Mouse (Mus musculus) liver, embryonic 13.5 days (tissue): ENCODE measurements around the gene Naa35. TPM values are rescaled to one million over a fixed set of nuclear protein-coding genes. Genes with fewer than 3 reads are reported as not detected.

Experiments
- ATAC-seq: fragments of 200-750 bp; cut with Nextera tagmentation; 2 replicates; pipeline ENCODE4 v1.8.0; 2017; ENCODE audit warnings: low read depth, mild to moderate bottlenecking, moderate number of reproducible peaks, moderate library complexity
- DNase-seq: peaks from one replicate; pipeline ENCODE4 v3.0.0; 2022
- H3K27ac ChIP-seq: fragments of 300-500 bp; sonication (generic); 2 replicates; pipeline ENCODE4 v1.5.1; 2015; ENCODE audit warnings: moderate library complexity, mild to moderate bottlenecking, inconsistent platforms
- H3K27me3 ChIP-seq: fragments of 300-500 bp; sonication (generic); 2 replicates; pipeline ENCODE4 v1.6.1; 2015; ENCODE audit warnings: mild to moderate bottlenecking, inconsistent platforms
- H3K36me3 ChIP-seq: fragments of 300-500 bp; sonication (generic); 2 replicates; pipeline ENCODE4 v1.6.1; 2015; ENCODE audit warnings: mild to moderate bottlenecking, inconsistent platforms
- H3K4me1 ChIP-seq: fragments of 300-500 bp; sonication (generic); replicated peaks from 2 replicates; pipeline ENCODE4 v1.6.1; 2015; ENCODE audit warnings: inconsistent platforms
- H3K4me2 ChIP-seq: fragments of 300-500 bp; sonication (generic); 2 replicates; pipeline ENCODE4 v1.6.1; 2015; ENCODE audit warnings: inconsistent platforms, mild to moderate bottlenecking, moderate library complexity
- H3K4me3 ChIP-seq: fragments of 300-500 bp; sonication (generic); replicated peaks from 2 replicates; pipeline ENCODE4 v1.5.1; 2015; ENCODE audit warnings: mild to moderate bottlenecking, inconsistent platforms
- H3K9ac ChIP-seq: fragments of 300-500 bp; sonication (generic); 2 replicates; pipeline ENCODE4 v1.6.1; 2015; ENCODE audit warnings: mild to moderate bottlenecking, inconsistent platforms
- H3K9me3 ChIP-seq: fragments of 300-500 bp; sonication (generic); replicated peaks from 2 replicates; pipeline ENCODE4 v1.6.1; 2016; ENCODE audit warnings: inconsistent platforms
- WGBS: fragments of 180-500 bp; shearing (Covaris S2); methylation state at CpG from one replicate; pipeline ENCODE4 v1.1.7; 2015; ENCODE audit not compliant: insufficient replicate concordance; 5-methylcytosine and 5-hydroxymethylcytosine counted together
- polyA plus RNA-seq: library from polyadenylated mRNA; unstranded; fragments of >200 nt; fragmentation: Nextera tagmentation; extraction: Ambion mirVana; gene quantifications from 2 replicates; pipeline ENCODE4 v1.2.1, GENCODE M21; 2015

Naa35 gene
- polyA plus RNA-seq, 1 experiment from 2014 or later, result 35.8 TPM

- peaks cover 5% of the 10 kb centered on the region; the same call in 1 of the 2 replicates for H3K27me3 ChIP-seq
- ATAC-seq (no peak), DNase-seq (no peak)
- H3K36me3 ChIP-seq, result no peaks in the 10 kb centered on the region
- H3K4me3 ChIP-seq, result peak overlapping the region; percentile 78; the same call in 1 of the 2 replicates
- H3K9me3 ChIP-seq, result no peaks in the 10 kb centered on the region
- no peak overlapping the region for H3K9ac ChIP-seq
- peaks cover 47% of the 10 kb centered on the region for H3K4me1 ChIP-seq
- H3K27ac ChIP-seq, result no peak overlapping the region
- WGBS, result 72% methylated on average over 17 of the region's 17 CpGs
- H3K4me2 ChIP-seq, result peak overlapping the region; percentile 98
These were observed 30.1 kb upstream of the Naa35 start for GRCm38 (mm10) chr13:59554772-59555505.

GRCm38 (mm10) chr13:59555613-59556192, 29.4 kb upstream of the Naa35 start:
- no peaks in the 10 kb centered on the region for H3K9me3 ChIP-seq
- H3K27me3 ChIP-seq, result peaks cover 5% of the 10 kb centered on the region; the same call in 1 of the 2 replicates
- no peaks in the 10 kb centered on the region for H3K36me3 ChIP-seq
- H3K4me1 ChIP-seq, result peaks cover 39% of the 10 kb centered on the region
- WGBS, result 78% methylated on average over 8 of the region's 8 CpGs
- H3K27ac ChIP-seq, result no peak overlapping the region
- H3K4me2 ChIP-seq, result peak overlapping the region; percentile 98
- no peak for DNase-seq
- ATAC-seq, result no peak
- H3K9ac ChIP-seq, result peak overlapping the region; percentile 85
- H3K4me3 ChIP-seq, result peak overlapping the region; percentile 78

GRCm38 (mm10) chr13:59556670-59557069, 28.4 kb upstream of the Naa35 start:
- Histone ChIP-seq H3K27me3 (peaks cover 5% of the 10 kb centered on the region; the same call in 1 of the 2 replicates), H3K4me2 (peak overlapping the region; percentile 98), H3K9ac (peak overlapping the region; percentile 85), H3K4me3 (peak overlapping the region; percentile 78), H3K9me3 (no peaks in the 10 kb centered on the region), H3K4me1 (peaks cover 30% of the 10 kb centered on the region), H3K36me3 (no peaks in the 10 kb centered on the region), H3K27ac (peak overlapping the region; percentile 85)
- ATAC-seq, result peak; percentile 86
- peak; percentile 69 for DNase-seq
- under 1% methylated on average over 41 of the region's 45 CpGs for WGBS

GRCm38 (mm10) chr13:59557185-59557985, 27.7 kb upstream of the Naa35 start:
- 1% methylated on average over 28 of the region's 73 CpGs for WGBS

GRCm38 (mm10) chr13:59558776-59559175, 26.3 kb upstream of the Naa35 start:
- Histone ChIP-seq H3K9me3 (no peaks in the 10 kb centered on the region), H3K27me3 (peaks cover 12% of the 10 kb centered on the region), H3K4me3 (no peak overlapping the region), H3K27ac (no peak overlapping the region), H3K4me1 (peaks cover 28% of the 10 kb centered on the region), H3K9ac (no peak overlapping the region), H3K36me3 (no peaks in the 10 kb centered on the region), H3K4me2 (no peak overlapping the region)
- 82% methylated on average over 5 of the region's 5 CpGs for WGBS
- ATAC-seq (no peak), DNase-seq (no peak)

More at GRCm38 (mm10) chr13:59557185-59557985, 27.7 kb upstream of the Naa35 start:
- Histone ChIP-seq H3K9ac (peak overlapping the region; percentile 85), H3K9me3 (no peaks in the 10 kb centered on the region), H3K27me3 (peaks cover 6% of the 10 kb centered on the region), H3K27ac (peak overlapping the region; percentile 85), H3K4me2 (peak overlapping the region; percentile 98), H3K4me1 (peaks cover 28% of the 10 kb centered on the region), H3K4me3 (peak overlapping the region; percentile 78), H3K36me3 (no peaks in the 10 kb centered on the region)
- ATAC-seq (peak; percentile 90), DNase-seq (peak; percentile 76)

- Histone ChIP-seq H3K4me2 (no peak overlapping the region), H3K9ac (no peak overlapping the region), H3K27ac (no peak overlapping the region), H3K4me1 (peaks cover 6% of the 10 kb centered on the region), H3K4me3 (no peak overlapping the region), H3K36me3 (no peaks in the 10 kb centered on the region), H3K27me3 (peaks cover 26% of the 10 kb centered on the region), H3K9me3 (no peaks in the 10 kb centered on the region)
- no peak for ATAC-seq
- 55% methylated on average over 2 of the region's 2 CpGs for WGBS
- DNase-seq, result no peak
These were observed 22.6 kb upstream of the Naa35 start for GRCm38 (mm10) chr13:59562471-59562870.

GRCm38 (mm10) chr13:59564505-59564904, 20.6 kb upstream of the Naa35 start:
- Histone ChIP-seq H3K9me3 (no peaks in the 10 kb centered on the region), H3K27me3 (peaks cover 21% of the 10 kb centered on the region; the same call in 1 of the 2 replicates), H3K4me3 (no peak overlapping the region), H3K36me3 (no peaks in the 10 kb centered on the region), H3K4me1 (no peaks in the 10 kb centered on the region), H3K4me2 (no peak overlapping the region), H3K27ac (no peak overlapping the region), H3K9ac (no peak overlapping the region)
- ATAC-seq (no peak), DNase-seq (no peak)
- 72% methylated on average over 4 of the region's 4 CpGs for WGBS

GRCm38 (mm10) chr13:59564923-59565322, 20.1 kb upstream of the Naa35 start:
- 66% methylated on average over 10 of the region's 10 CpGs for WGBS
- no peak overlapping the region for H3K4me2 ChIP-seq
- H3K9ac ChIP-seq, result no peak overlapping the region

GRCm38 (mm10) chr13:59565945-59566520, 19.0 kb upstream of the Naa35 start:
- no peak overlapping the region for H3K4me2 ChIP-seq
- no peaks in the 10 kb centered on the region for H3K36me3 ChIP-seq
- 49% methylated on average over 9 of the region's 9 CpGs for WGBS
- no peak overlapping the region for H3K4me3 ChIP-seq
- DNase-seq (no peak), ATAC-seq (no peak)
- H3K27ac ChIP-seq, result no peak overlapping the region
- no peak overlapping the region for H3K9ac ChIP-seq
- peaks cover 21% of the 10 kb centered on the region; the same call in 1 of the 2 replicates for H3K27me3 ChIP-seq
- H3K4me1 ChIP-seq, result no peaks in the 10 kb centered on the region
- H3K9me3 ChIP-seq, result no peaks in the 10 kb centered on the region

More at GRCm38 (mm10) chr13:59564923-59565322, 20.1 kb upstream of the Naa35 start:
- H3K4me1 ChIP-seq, result no peaks in the 10 kb centered on the region
- H3K9me3 ChIP-seq, result no peaks in the 10 kb centered on the region
- no peak for ATAC-seq
- H3K27me3 ChIP-seq, result peaks cover 21% of the 10 kb centered on the region; the same call in 1 of the 2 replicates
- H3K4me3 ChIP-seq, result no peak overlapping the region
- no peaks in the 10 kb centered on the region for H3K36me3 ChIP-seq
- DNase-seq, result no peak
- H3K27ac ChIP-seq, result no peak overlapping the region

GRCm38 (mm10) chr13:59571107-59571506, 14.0 kb upstream of the Naa35 start:
- H3K9me3 ChIP-seq, result no peaks in the 10 kb centered on the region
- no peak overlapping the region for H3K9ac ChIP-seq
- no peak for ATAC-seq
- no peaks in the 10 kb centered on the region for H3K36me3 ChIP-seq
- H3K27me3 ChIP-seq, result 0 out of 2 replicates have a peak, but pooled peaks cover 7% of the 10 kb centered on the region
- no peak overlapping the region for H3K4me2 ChIP-seq
- no peaks in the 10 kb centered on the region for H3K4me1 ChIP-seq
- H3K27ac ChIP-seq, result no peak overlapping the region
- no peak for DNase-seq
- H3K4me3 ChIP-seq, result no peak overlapping the region
- 72% methylated on average over 6 of the region's 6 CpGs for WGBS

- Histone ChIP-seq H3K4me3 (no peak overlapping the region), H3K4me1 (no peaks in the 10 kb centered on the region), H3K27me3 (0 out of 2 replicates have a peak, but pooled peaks cover under 1% of the 10 kb centered on the region), H3K9ac (no peak overlapping the region), H3K36me3 (no peaks in the 10 kb centered on the region), H3K4me2 (no peak overlapping the region), H3K27ac (no peak overlapping the region), H3K9me3 (no peaks in the 10 kb centered on the region)
- DNase-seq (no peak), ATAC-seq (no peak)
- WGBS, result 79% methylated on average over 2 of the region's 2 CpGs
These were observed 12.5 kb upstream of the Naa35 start for GRCm38 (mm10) chr13:59572549-59572948.
